Mouse (Mus musculus) lung, adult 2 months (tissue): ENCODE results near the gene Yif1a.

Experiments used
- CTCF ChIP-seq: fragments of 200-500 bp; IDR thresholded peaks from 2 replicates; pipeline ENCODE4 v1.5.1; 2011; ENCODE audit warnings: mild to moderate bottlenecking, low read length, control low read depth; ENCODE audit not compliant: insufficient read depth
- POLR2A ChIP-seq: fragments of 200-500 bp; IDR thresholded peaks from 2 replicates; pipeline ENCODE4 v1.6.1; 2011; ENCODE audit warnings: low read depth, mild to moderate bottlenecking, control low read depth, low read length, borderline replicate concordance; ENCODE audit errors: extremely low read depth

- TF ChIP-seq POLR2A (no peak), CTCF (no peak)
These were observed 14.8 kb upstream of the Yif1a start for GRCm38 (mm10) chr19:5073518-5073917.
